Mouse (Mus musculus): Measurements from ENCODE around the gene Ice2.

Gene Ice2

DNA sequence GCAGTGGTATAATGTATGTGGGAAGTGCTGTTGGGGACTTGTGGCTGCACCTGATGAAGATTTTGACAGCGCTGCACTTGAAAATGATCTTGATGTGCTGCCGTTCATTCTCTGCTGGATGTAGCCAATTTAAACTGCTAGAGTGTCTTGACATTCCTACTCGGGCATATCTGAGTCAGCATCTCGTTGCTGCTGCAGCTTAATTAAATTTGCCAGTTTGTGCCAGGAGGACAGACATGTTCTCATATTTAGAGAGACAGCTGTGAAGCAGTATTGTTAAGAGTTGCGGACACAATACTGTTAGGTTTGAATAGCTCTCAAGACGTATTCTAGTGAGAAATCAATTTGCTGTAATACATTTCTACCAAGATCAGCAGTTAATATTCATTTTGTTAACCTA, 7.0 kb downstream of the Ice2 start:
- no peak for DNase-seq (ENCODE audit: low read depth, low spot score)

GRCm38 (mm10) chr9:69419476-69419875, 21.8 kb downstream of the Ice2 start:
- no peak for DNase-seq (ENCODE audit: low read depth, low spot score)

DNA sequence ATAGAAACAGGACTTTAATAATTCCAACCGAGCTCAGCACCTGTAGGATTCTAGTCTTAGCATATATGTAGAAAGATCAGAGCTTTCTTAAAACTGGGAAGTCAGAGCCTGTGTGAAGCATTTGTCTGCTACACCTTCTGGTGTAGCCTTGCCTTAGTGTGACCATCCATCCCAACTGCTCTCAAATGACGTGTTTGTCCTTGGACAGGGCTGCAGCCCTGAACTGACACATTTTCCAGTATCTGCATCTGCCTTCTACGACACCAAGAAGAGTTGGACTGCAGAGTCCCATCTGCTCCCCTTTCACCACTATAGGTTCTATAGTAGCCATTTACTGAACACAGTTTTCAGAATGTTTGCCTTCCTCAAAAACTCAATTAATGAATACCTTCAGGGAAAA, 32.8 kb downstream of the Ice2 start:
- no peak for DNase-seq (ENCODE audit: low read depth, low spot score)

DNA sequence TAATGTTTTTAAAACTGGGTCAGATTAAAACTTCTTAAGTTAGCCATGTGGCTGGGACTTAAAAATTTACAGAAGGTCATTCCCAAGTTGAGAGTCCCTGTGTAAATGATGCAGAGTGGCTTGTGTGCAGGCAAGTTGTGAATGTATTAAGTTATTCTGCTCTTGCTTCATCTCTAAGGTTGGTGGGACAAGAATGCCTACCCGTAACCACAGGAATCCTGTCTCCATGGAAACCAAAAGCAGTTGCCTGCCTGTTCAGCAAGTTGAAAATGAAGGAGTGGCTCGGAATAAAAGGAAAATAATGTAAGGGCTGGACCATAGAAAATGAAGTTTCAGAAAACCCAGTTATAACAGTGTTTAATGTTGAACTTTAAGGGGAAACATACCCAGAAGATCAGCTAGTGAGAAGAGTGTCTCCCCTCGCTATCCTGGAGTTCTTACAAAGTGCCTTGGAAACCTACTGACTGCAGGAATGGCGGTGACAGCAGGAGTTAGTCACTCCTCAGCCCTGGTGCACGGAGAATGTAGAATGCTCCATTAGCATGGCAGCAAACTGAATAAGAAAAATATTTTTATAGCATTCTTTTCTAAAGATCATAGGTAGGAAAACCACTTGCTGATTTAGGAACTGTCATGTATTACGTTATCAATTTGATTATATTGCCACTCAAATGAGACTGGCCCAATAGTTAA, 34.3 kb downstream of the Ice2 start:
- DNase-seq (ENCODE audit: low read depth, low spot score) = no peak

DNA sequence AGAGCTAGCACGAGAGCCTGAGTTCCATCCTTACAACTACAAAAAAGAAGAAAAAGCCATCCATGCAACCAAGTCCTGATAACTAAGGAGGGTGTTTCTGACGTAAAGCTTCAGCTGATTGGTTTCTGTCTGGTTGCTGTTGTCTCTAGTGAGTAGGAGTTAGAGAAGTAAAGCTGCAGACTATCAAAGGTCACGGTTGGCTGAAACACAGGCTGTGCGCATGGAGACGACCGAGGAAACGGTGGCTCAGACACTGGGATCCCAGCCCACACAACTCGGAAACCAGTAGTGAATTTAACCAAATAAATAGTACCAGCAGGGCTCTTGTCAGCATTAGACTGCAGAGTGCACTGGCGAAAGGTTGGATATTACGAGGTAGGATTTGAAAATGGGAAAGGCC, 37.5 kb downstream of the Ice2 start:
- no peak for DNase-seq (ENCODE audit: low read depth, low spot score)

- DNase-seq (ENCODE audit: low read depth, low spot score) = no peak
These were observed 38.0 kb downstream of the Ice2 start for GRCm38 (mm10) chr9:69435662-69436061.

GRCm38 (mm10) chr9:69439805-69440357, 42.2 kb downstream of the Ice2 start:
- DNase-seq (ENCODE audit: low read depth, low spot score) = no peak

GRCm38 (mm10) chr9:69442471-69443038, 44.8 kb downstream of the Ice2 start:
- DNase-seq (ENCODE audit: low read depth, low spot score) = no peak

GRCm38 (mm10) chr9:69443203-69443602, 45.5 kb downstream of the Ice2 start:
- DNase-seq (ENCODE audit: low read depth, low spot score) = no peak

DNA sequence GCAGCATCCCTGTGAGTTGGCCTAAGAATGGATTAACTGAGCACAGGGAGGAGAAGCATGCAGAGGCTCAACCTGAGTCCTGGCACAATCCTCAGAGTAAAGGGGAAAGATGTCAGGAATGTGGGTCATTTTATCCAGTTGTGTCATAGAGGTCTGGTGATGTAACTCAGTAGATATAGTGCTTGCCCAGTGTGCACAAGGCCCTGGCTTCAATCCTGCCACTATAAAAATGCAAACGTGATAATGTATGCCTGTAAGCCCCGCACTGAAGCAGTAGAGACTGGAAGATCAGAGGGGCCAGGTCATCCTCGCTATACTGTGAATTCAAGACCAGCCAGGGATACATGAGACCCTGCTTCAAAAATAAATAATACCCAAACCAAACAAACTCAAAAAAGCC, 51.1 kb downstream of the Ice2 start:
- DNase-seq (ENCODE audit: low read depth, low spot score) = no peak

GRCm38 (mm10) chr9:69450636-69451035, 52.9 kb downstream of the Ice2 start:
- DNase-seq (ENCODE audit: low read depth, low spot score) = no peak

GRCm38 (mm10) chr9:69451886-69452810, 54.4 kb downstream of the Ice2 start:
- no peak for DNase-seq (ENCODE audit: low read depth, low spot score)

GRCm38 (mm10) chr9:69453066-69453900, 55.6 kb downstream of the Ice2 start, which contains the start of gene Anxa2:
Anxa2 (plus strand) TSS chr9:69453620.
- DNase-seq (ENCODE audit: low read depth, low spot score) = no peak

GRCm38 (mm10) chr9:69453901-69454666, 56.4 kb downstream of the Ice2 start:
- DNase-seq (ENCODE audit: low read depth, low spot score) = no peak

- DNase-seq (ENCODE audit: low read depth, low spot score) = no peak
These were observed 57.0 kb downstream of the Ice2 start for GRCm38 (mm10) chr9:69454691-69455090.

- DNase-seq (ENCODE audit: low read depth, low spot score) = no peak
These were observed 57.7 kb downstream of the Ice2 start for GRCm38 (mm10) chr9:69455391-69455790.

- no peak for DNase-seq (ENCODE audit: low read depth, low spot score)
These were observed 58.8 kb downstream of the Ice2 start for GRCm38 (mm10) chr9:69456406-69457075.

GRCm38 (mm10) chr9:69457143-69457542, 59.4 kb downstream of the Ice2 start:
- DNase-seq (ENCODE audit: low read depth, low spot score) = no peak

- DNase-seq (ENCODE audit: low read depth, low spot score) = no peak
These were observed 60.3 kb downstream of the Ice2 start for GRCm38 (mm10) chr9:69457747-69458625.

Data from A20 (cell line).